Mouse (Mus musculus) myocyte (in vitro differentiated cells): ENCODE data around the gene Krtap5-1. TPM values are rescaled to one million over a fixed set of nuclear protein-coding genes. Genes with fewer than 3 reads are reported as not detected.
"Not testable (repeated sequence)": the region's sequence is repeated elsewhere in the genome, so short reads cannot be mapped to it uniquely, and the experiment has no call there.

Experiments used
- H3K27me3 ChIP-seq: one replicate; pipeline ENCODE4 v1.6.1; 2011; ENCODE audit not compliant: control insufficient read depth, insufficient read depth, insufficient read length
- H3K36me3 ChIP-seq: one replicate; pipeline ENCODE4 v1.6.1; 2011; ENCODE audit not compliant: control insufficient read depth, insufficient read depth
- H3K4me2 ChIP-seq: one replicate; pipeline ENCODE4 v1.6.1; 2011; ENCODE audit warnings: low read depth, control low read depth
- H3K4me3 ChIP-seq: one replicate; pipeline ENCODE4 v1.5.1; 2011; ENCODE audit warnings: mild to moderate bottlenecking, control low read depth, moderate library complexity
- H3K79me2 ChIP-seq: one replicate; pipeline ENCODE4 v1.6.1; 2011; ENCODE audit not compliant: control insufficient read depth, insufficient read depth
- H3ac ChIP-seq: one replicate; pipeline ENCODE4 v1.6.1; 2011; ENCODE audit not compliant: control insufficient read depth, insufficient read length
- CEBPB ChIP-seq: IDR thresholded peaks from 2 replicates; pipeline ENCODE4 v1.6.1; 2011; ENCODE audit warnings: mild to moderate bottlenecking, moderate library complexity; ENCODE audit not compliant: poor library complexity, insufficient read depth, severe bottlenecking
- E2F4 ChIP-seq: IDR thresholded peaks from one replicate; pipeline ENCODE4 v1.6.1; 2011; ENCODE audit warnings: mild to moderate bottlenecking, control low read depth, moderate library complexity; ENCODE audit not compliant: insufficient read depth
- MAX ChIP-seq: IDR thresholded peaks from one replicate; pipeline ENCODE4 v1.6.1; 2011; ENCODE audit warnings: low read depth, mild to moderate bottlenecking, control low read depth
- MYOD1 ChIP-seq, 3 experiments: IDR thresholded peaks; one replicate each; pipeline ENCODE4 v1.6.1; 2011; ENCODE audit warnings: control low read depth in 2 of 3, low read depth in 2 of 3, mild to moderate bottlenecking in 2 of 3, moderate library complexity in 1 of 3; ENCODE audit not compliant: insufficient read length in 2 of 3, control insufficient read depth in 1 of 3
- MYOG ChIP-seq, 3 experiments: IDR thresholded peaks; one replicate each; pipeline ENCODE4 v1.6.1; 2011; ENCODE audit warnings: control low read depth in 2 of 3, low read depth in 2 of 3, mild to moderate bottlenecking in 2 of 3; ENCODE audit not compliant: insufficient read length in 2 of 3, control insufficient read depth in 1 of 3, insufficient read depth in 1 of 3
- POLR2A ChIP-seq: IDR thresholded peaks from one replicate; pipeline ENCODE4 v1.6.1; 2011; ENCODE audit warnings: low read depth, mild to moderate bottlenecking, control low read depth, moderate library complexity; ENCODE audit not compliant: insufficient read length
- POLR2AphosphoS2 ChIP-seq: IDR thresholded peaks from one replicate; pipeline ENCODE4 v1.6.1; 2011; ENCODE audit warnings: low read depth, control low read depth; ENCODE audit not compliant: insufficient read length
- REST ChIP-seq: IDR thresholded peaks from one replicate; pipeline ENCODE4 v1.6.1; 2011; ENCODE audit warnings: mild to moderate bottlenecking, control low read depth, moderate library complexity; ENCODE audit not compliant: insufficient read depth, insufficient read length
- SRF ChIP-seq: IDR thresholded peaks from one replicate; pipeline ENCODE4 v1.6.1; 2011; ENCODE audit warnings: low read depth; ENCODE audit not compliant: control insufficient read depth, insufficient read length
- TCF12 ChIP-seq: IDR thresholded peaks from one replicate; pipeline ENCODE4 v1.6.1; 2011; ENCODE audit warnings: mild to moderate bottlenecking, control low read depth; ENCODE audit not compliant: poor library complexity, insufficient read depth, severe bottlenecking
- TCF3 ChIP-seq: IDR thresholded peaks from one replicate; pipeline ENCODE4 v1.6.1; 2011; ENCODE audit warnings: low read depth, control low read depth; ENCODE audit not compliant: insufficient read length
- USF1 ChIP-seq: IDR thresholded peaks from one replicate; pipeline ENCODE4 v1.6.1; 2011; ENCODE audit warnings: low read depth, mild to moderate bottlenecking, control low read depth, moderate library complexity
- polyA plus RNA-seq: library from polyadenylated mRNA; unstranded; fragments of >200 nt; fragmentation: generic; extraction: Trizol; gene quantifications from one replicate; pipeline ENCODE4 v1.2.1, GENCODE M21; 2012; ENCODE audit warnings: missing spikeins

The Krtap5-1 gene
- polyA plus RNA-seq, 1 experiment, result not detected

GRCm38 (mm10) chr7:142323396-142324117, 26.6 kb upstream of the Krtap5-1 start:
- Histone ChIP-seq H3K36me3 (no peaks in the 10 kb centered on the region), H3K79me2 (no peaks in the 10 kb centered on the region), H3K4me2 (no peak overlapping the region), H3K27me3 (no peaks in the 10 kb centered on the region), H3K4me3 (no peak overlapping the region), H3ac (no peak overlapping the region)
- no peak for TF ChIP-seq TCF12

- no peak overlapping the region for H3ac ChIP-seq
- no peak for TF ChIP-seq POLR2A
- TF ChIP-seq MYOD1 (IDR thresholded peaks at IDR 0.05; ENCODE audit: control insufficient read depth in 1 of 3, insufficient read length in 2 of 3, low read depth in 2 of 3), result no peak
- TF ChIP-seq TCF12, result no peak
- TF ChIP-seq USF1, result no peak
- no peak for TF ChIP-seq MAX
- no peak for TF ChIP-seq MYOG (IDR thresholded peaks at IDR 0.05; ENCODE audit: control insufficient read depth in 1 of 3, insufficient read depth in 1 of 3, insufficient read length in 2 of 3, low read depth in 2 of 3)
- TF ChIP-seq POLR2AphosphoS2, result no peak
- TF ChIP-seq REST, result no peak
- TF ChIP-seq CEBPB, result no peak
- no peak for TF ChIP-seq SRF
- TF ChIP-seq E2F4, result no peak
- no peak for TF ChIP-seq TCF3
- no peaks in the 10 kb centered on the region for H3K36me3 ChIP-seq
- no peak overlapping the region for H3K4me3 ChIP-seq
- no peaks in the 10 kb centered on the region for H3K79me2 ChIP-seq
- H3K27me3 ChIP-seq, result no peaks in the 10 kb centered on the region
- H3K4me2 ChIP-seq, result no peak overlapping the region
Observed at GRCm38 (mm10) chr7:142322641-142323040, 25.7 kb upstream of the Krtap5-1 start.

GRCm38 (mm10) chr7:142321637-142322306, 24.9 kb upstream of the Krtap5-1 start:
- H3ac ChIP-seq, H3K79me2 ChIP-seq, H3K4me3 ChIP-seq, H3K36me3 ChIP-seq, H3K4me2 ChIP-seq, H3K27me3 ChIP-seq: not testable (repeated sequence)

GRCm38 (mm10) chr7:142320906-142321305, 24.0 kb upstream of the Krtap5-1 start:
- Histone ChIP-seq H3K27me3 (no peaks in the 10 kb centered on the region), H3K4me3 (no peak overlapping the region), H3ac (no peak overlapping the region), H3K36me3 (no peaks in the 10 kb centered on the region), H3K79me2 (no peaks in the 10 kb centered on the region), H3K4me2 (no peak overlapping the region)
- TF ChIP-seq TCF3, result no peak

- TF ChIP-seq MYOD1 (IDR thresholded peaks at IDR 0.05; ENCODE audit: control insufficient read depth in 1 of 3, insufficient read length in 2 of 3, low read depth in 2 of 3) (no peak), MAX (no peak), CEBPB (no peak), USF1 (no peak), SRF (no peak), POLR2A (no peak), MYOG (IDR thresholded peaks at IDR 0.05; ENCODE audit: control insufficient read depth in 1 of 3, insufficient read depth in 1 of 3, insufficient read length in 2 of 3, low read depth in 2 of 3) (no peak), TCF3 (no peak), TCF12 (no peak), POLR2AphosphoS2 (no peak), E2F4 (no peak), REST (no peak)
- H3K4me2 ChIP-seq, result no peak overlapping the region
- no peaks in the 10 kb centered on the region for H3K79me2 ChIP-seq
- no peak overlapping the region for H3ac ChIP-seq
- H3K27me3 ChIP-seq, result no peaks in the 10 kb centered on the region
- no peak overlapping the region for H3K4me3 ChIP-seq
- no peaks in the 10 kb centered on the region for H3K36me3 ChIP-seq
Observed at GRCm38 (mm10) chr7:142319124-142319523, 22.2 kb upstream of the Krtap5-1 start.

GRCm38 (mm10) chr7:142317216-142317615, 20.3 kb upstream of the Krtap5-1 start:
- Histone ChIP-seq H3K27me3 (no peaks in the 10 kb centered on the region), H3K36me3 (no peaks in the 10 kb centered on the region), H3ac (no peak overlapping the region), H3K79me2 (no peaks in the 10 kb centered on the region), H3K4me3 (no peak overlapping the region), H3K4me2 (no peak overlapping the region)
- TF ChIP-seq MYOD1 (IDR thresholded peaks at IDR 0.05; ENCODE audit: control insufficient read depth in 1 of 3, insufficient read length in 2 of 3, low read depth in 2 of 3) (no peak), E2F4 (no peak), MAX (no peak), POLR2A (no peak), CEBPB (no peak), REST (no peak), USF1 (no peak), SRF (no peak), POLR2AphosphoS2 (no peak)
